Mouse (Mus musculus): ENCODE results near the gene Psph.

- TF ChIP-seq CTCF (IDR thresholded peaks at IDR 0.05; ENCODE audit: insufficient read depth, low read length): no peak
- no peak for TF ChIP-seq POLR2A (IDR thresholded peaks at IDR 0.05; ENCODE audit: borderline replicate concordance, extremely low read depth, low read depth, low read length)
Measured at GRCm38 (mm10) chr5:129772433-129772832, 14.8 kb downstream of the Psph start.

Measured in lung, adult 2 months (tissue).